Mouse (Mus musculus): ENCODE data around the gene Ciapin1. TPM values are rescaled to one million over a fixed set of nuclear protein-coding genes. Genes with fewer than 3 reads are reported as not detected.

Ciapin1 gene
- polyA plus RNA-seq, 1 experiment from 2014 or later: 72.2 TPM

DNA sequence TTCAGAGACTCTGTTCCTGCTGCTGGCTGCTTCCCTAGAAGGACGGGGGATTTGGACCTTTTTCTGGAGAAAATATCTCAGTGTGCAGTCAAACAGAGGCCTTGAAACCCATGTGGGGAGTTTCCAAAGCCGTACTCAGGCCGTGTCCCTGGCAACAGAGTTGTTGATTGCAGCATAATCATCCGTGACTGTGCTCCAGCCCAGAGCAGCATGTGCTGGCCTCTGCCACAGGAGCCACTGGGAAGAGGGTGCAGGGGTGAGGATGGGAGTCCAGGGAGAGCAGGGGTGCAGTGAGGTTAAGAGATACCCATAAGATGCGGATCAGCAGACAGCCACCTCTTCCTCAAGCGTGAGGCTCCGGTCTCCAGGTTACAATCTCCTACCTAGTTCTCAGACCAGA, 30.7 kb downstream of the Ciapin1 start:
- no peaks in the 10 kb centered on the region for H3K4me1 ChIP-seq (ENCODE audit: control insufficient read depth, insufficient read depth, low read length)
- 60% methylated on average over 7 of the region's 7 CpGs for WGBS
- H3K27ac ChIP-seq (replicated peaks; ENCODE audit: low read depth, low read length): no peak overlapping the region
- no peak overlapping the region for H3K9ac ChIP-seq (ENCODE audit: low read depth, low read length)
- H3K4me2 ChIP-seq (ENCODE audit: low read depth, low read length): no peak overlapping the region
- no peak for ATAC-seq (ENCODE audit: low read depth)
- H3K9me3 ChIP-seq (ENCODE audit: control insufficient read depth, low read length): no peaks in the 10 kb centered on the region
- no peaks in the 10 kb centered on the region for H3K36me3 ChIP-seq (ENCODE audit: control insufficient read depth, insufficient read depth, low read length)
- H3K27me3 ChIP-seq (replicated peaks; ENCODE audit: control insufficient read depth, insufficient read depth, low read length): no peaks in the 10 kb centered on the region
- H3K4me3 ChIP-seq (ENCODE audit: low read depth, low read length): no peak overlapping the region
- no peak for DNase-seq (ENCODE audit: low spot score)

GRCm38 (mm10) chr8:94805811-94806210, 32.3 kb downstream of the Ciapin1 start:
- H3K4me2 ChIP-seq (ENCODE audit: low read depth, low read length): no peak overlapping the region
- H3K36me3 ChIP-seq (ENCODE audit: control insufficient read depth, insufficient read depth, low read length): no peaks in the 10 kb centered on the region
- H3K27me3 ChIP-seq (replicated peaks; ENCODE audit: control insufficient read depth, insufficient read depth, low read length): no peaks in the 10 kb centered on the region
- DNase-seq (ENCODE audit: low spot score): no peak
- no peak overlapping the region for H3K4me3 ChIP-seq (ENCODE audit: low read depth, low read length)
- H3K9ac ChIP-seq (ENCODE audit: low read depth, low read length): no peak overlapping the region
- no peaks in the 10 kb centered on the region for H3K4me1 ChIP-seq (ENCODE audit: control insufficient read depth, insufficient read depth, low read length)
- ATAC-seq (ENCODE audit: low read depth): no peak
- no peak overlapping the region for H3K27ac ChIP-seq (replicated peaks; ENCODE audit: low read depth, low read length)
- no peaks in the 10 kb centered on the region for H3K9me3 ChIP-seq (ENCODE audit: control insufficient read depth, low read length)
- 75% methylated on average over 4 of the region's 4 CpGs for WGBS

- Histone ChIP-seq H3K4me1 (ENCODE audit: control insufficient read depth, insufficient read depth, low read length) (no peaks in the 10 kb centered on the region), H3K9me3 (ENCODE audit: control insufficient read depth, low read length) (no peaks in the 10 kb centered on the region), H3K27ac (replicated peaks; ENCODE audit: low read depth, low read length) (no peak overlapping the region), H3K4me3 (ENCODE audit: low read depth, low read length) (no peak overlapping the region), H3K27me3 (replicated peaks; ENCODE audit: control insufficient read depth, insufficient read depth, low read length) (no peaks in the 10 kb centered on the region), H3K36me3 (ENCODE audit: control insufficient read depth, insufficient read depth, low read length) (no peaks in the 10 kb centered on the region), H3K9ac (ENCODE audit: low read depth, low read length) (no peak overlapping the region), H3K4me2 (ENCODE audit: low read depth, low read length) (no peak overlapping the region)
- DNase-seq (ENCODE audit: low spot score) (no peak), ATAC-seq (ENCODE audit: low read depth) (no peak)
- WGBS: 67% methylated on average over 10 of the region's 10 CpGs
These were observed 33.4 kb downstream of the Ciapin1 start for GRCm38 (mm10) chr8:94804546-94805340.

DNA sequence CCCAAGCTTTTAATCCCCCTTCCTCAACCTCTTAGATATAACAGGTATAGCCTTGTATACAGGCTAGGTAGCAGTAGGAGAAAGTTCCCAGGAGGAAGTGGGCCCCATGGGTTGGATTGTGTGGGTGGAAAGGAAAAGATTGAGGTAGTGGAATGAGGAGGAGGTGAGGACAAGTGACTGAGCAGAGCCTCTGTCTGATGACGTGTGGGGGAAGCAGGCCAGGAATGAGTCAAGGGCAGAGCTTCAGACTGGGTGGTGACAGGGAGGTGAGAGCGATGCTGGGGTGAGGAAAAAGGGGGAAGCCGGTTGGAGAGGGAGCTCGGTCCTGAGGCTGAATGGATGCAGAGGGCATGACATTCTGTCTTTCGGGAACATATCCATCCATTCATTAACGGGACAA, 34.6 kb downstream of the Ciapin1 start:
- Histone ChIP-seq H3K36me3 (ENCODE audit: control insufficient read depth, insufficient read depth, low read length) (no peaks in the 10 kb centered on the region), H3K4me3 (ENCODE audit: low read depth, low read length) (no peak overlapping the region), H3K4me1 (ENCODE audit: control insufficient read depth, insufficient read depth, low read length) (no peaks in the 10 kb centered on the region), H3K9me3 (ENCODE audit: control insufficient read depth, low read length) (no peaks in the 10 kb centered on the region), H3K9ac (ENCODE audit: low read depth, low read length) (no peak overlapping the region), H3K27me3 (replicated peaks; ENCODE audit: control insufficient read depth, insufficient read depth, low read length) (no peaks in the 10 kb centered on the region), H3K27ac (replicated peaks; ENCODE audit: low read depth, low read length) (no peak overlapping the region), H3K4me2 (ENCODE audit: low read depth, low read length) (no peak overlapping the region)
- DNase-seq (ENCODE audit: low spot score): no peak
- no peak for ATAC-seq (ENCODE audit: low read depth)
- 66% methylated on average over 6 of the region's 6 CpGs for WGBS

- 71% methylated on average over 4 of the region's 4 CpGs for WGBS
- Histone ChIP-seq H3K27ac (replicated peaks; ENCODE audit: low read depth, low read length) (no peak overlapping the region), H3K9me3 (ENCODE audit: control insufficient read depth, low read length) (no peaks in the 10 kb centered on the region), H3K4me1 (ENCODE audit: control insufficient read depth, insufficient read depth, low read length) (no peaks in the 10 kb centered on the region), H3K36me3 (ENCODE audit: control insufficient read depth, insufficient read depth, low read length) (no peaks in the 10 kb centered on the region), H3K4me2 (ENCODE audit: low read depth, low read length) (no peak overlapping the region), H3K27me3 (replicated peaks; ENCODE audit: control insufficient read depth, insufficient read depth, low read length) (no peaks in the 10 kb centered on the region), H3K4me3 (ENCODE audit: low read depth, low read length) (no peak overlapping the region), H3K9ac (ENCODE audit: low read depth, low read length) (no peak overlapping the region)
- DNase-seq (ENCODE audit: low spot score) (no peak), ATAC-seq (ENCODE audit: low read depth) (no peak)
These were observed 35.8 kb downstream of the Ciapin1 start for GRCm38 (mm10) chr8:94802375-94802774.

- 43% methylated on average over 14 of the region's 14 CpGs for WGBS
- no peak for ATAC-seq (ENCODE audit: low read depth)
- H3K9me3 ChIP-seq (ENCODE audit: control insufficient read depth, low read length): no peaks in the 10 kb centered on the region
- H3K4me2 ChIP-seq (ENCODE audit: low read depth, low read length): no peak overlapping the region
- no peak for DNase-seq (ENCODE audit: low spot score)
- no peak overlapping the region for H3K9ac ChIP-seq (ENCODE audit: low read depth, low read length)
- no peaks in the 10 kb centered on the region for H3K4me1 ChIP-seq (ENCODE audit: control insufficient read depth, insufficient read depth, low read length)
- H3K27me3 ChIP-seq (replicated peaks; ENCODE audit: control insufficient read depth, insufficient read depth, low read length): no peaks in the 10 kb centered on the region
- no peaks in the 10 kb centered on the region for H3K36me3 ChIP-seq (ENCODE audit: control insufficient read depth, insufficient read depth, low read length)
- H3K27ac ChIP-seq (replicated peaks; ENCODE audit: low read depth, low read length): no peak overlapping the region
- H3K4me3 ChIP-seq (ENCODE audit: low read depth, low read length): no peak overlapping the region
These were observed 36.7 kb downstream of the Ciapin1 start for GRCm38 (mm10) chr8:94801293-94802095.

DNA sequence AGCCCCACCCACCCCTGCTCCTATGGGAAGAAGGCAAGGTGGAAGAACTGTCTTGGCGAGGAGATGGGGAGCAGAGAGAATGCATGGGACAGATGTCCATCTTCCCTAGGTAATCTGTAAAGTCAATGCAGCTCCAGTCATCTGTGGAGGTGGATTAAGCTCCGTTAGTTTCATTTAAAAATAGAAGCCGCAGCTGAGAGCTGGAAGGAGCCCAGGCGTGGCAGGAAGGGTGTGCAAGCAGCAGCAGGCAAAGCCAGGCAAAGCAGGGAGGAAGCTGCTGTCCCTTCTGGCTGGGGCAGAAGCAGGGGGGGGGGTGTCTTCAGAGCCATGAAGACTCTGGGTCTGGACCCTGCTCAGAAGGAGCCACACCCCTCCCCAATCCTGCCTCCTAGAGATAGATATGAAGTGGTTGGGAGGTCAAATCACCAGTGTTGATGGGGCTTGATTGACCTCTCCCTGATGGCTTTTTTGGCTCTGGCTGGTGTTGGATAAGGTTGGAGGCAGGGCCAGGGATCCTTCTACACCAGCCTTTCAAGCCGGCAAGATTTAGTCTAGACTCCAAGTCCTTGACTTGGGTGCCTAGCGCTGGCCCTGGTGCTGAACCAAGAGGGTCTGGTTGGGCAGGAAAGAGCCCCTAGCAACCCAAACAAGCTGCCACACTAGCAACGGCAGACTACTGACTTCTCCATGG, 37.7 kb downstream of the Ciapin1 start:
- no peak overlapping the region for H3K4me2 ChIP-seq (ENCODE audit: low read depth, low read length)
- H3K9ac ChIP-seq (ENCODE audit: low read depth, low read length): no peak overlapping the region
- H3K27ac ChIP-seq (replicated peaks; ENCODE audit: low read depth, low read length): no peak overlapping the region
- H3K36me3 ChIP-seq (ENCODE audit: control insufficient read depth, insufficient read depth, low read length): no peaks in the 10 kb centered on the region
- no peak overlapping the region for H3K4me3 ChIP-seq (ENCODE audit: low read depth, low read length)
- ATAC-seq (ENCODE audit: low read depth) (no peak), DNase-seq (ENCODE audit: low spot score) (peak; percentile 53)
- 56% methylated on average over 7 of the region's 7 CpGs for WGBS
- no peaks in the 10 kb centered on the region for H3K27me3 ChIP-seq (replicated peaks; ENCODE audit: control insufficient read depth, insufficient read depth, low read length)
- H3K9me3 ChIP-seq (ENCODE audit: control insufficient read depth, low read length): no peaks in the 10 kb centered on the region
- H3K4me1 ChIP-seq (ENCODE audit: control insufficient read depth, insufficient read depth, low read length): no peaks in the 10 kb centered on the region

- Histone ChIP-seq H3K4me2 (ENCODE audit: low read depth, low read length) (no peak overlapping the region), H3K36me3 (ENCODE audit: control insufficient read depth, insufficient read depth, low read length) (no peaks in the 10 kb centered on the region), H3K9ac (ENCODE audit: low read depth, low read length) (no peak overlapping the region), H3K4me1 (ENCODE audit: control insufficient read depth, insufficient read depth, low read length) (no peaks in the 10 kb centered on the region), H3K4me3 (ENCODE audit: low read depth, low read length) (no peak overlapping the region), H3K27me3 (replicated peaks; ENCODE audit: control insufficient read depth, insufficient read depth, low read length) (no peaks in the 10 kb centered on the region), H3K9me3 (ENCODE audit: control insufficient read depth, low read length) (no peaks in the 10 kb centered on the region), H3K27ac (replicated peaks; ENCODE audit: low read depth, low read length) (no peak overlapping the region)
- WGBS: 100% methylated on average over 2 of the region's 2 CpGs
- ATAC-seq (ENCODE audit: low read depth) (no peak), DNase-seq (ENCODE audit: low spot score) (no peak)
These were observed 43.4 kb downstream of the Ciapin1 start for GRCm38 (mm10) chr8:94794782-94795181.

Measured in embryonic facial prominence, embryonic 14.5 days (tissue).